Mouse (Mus musculus) mouse trophoblast stem cell (cell line): ENCODE results near the gene Epha2.

Source experiments
- in situ Hi-C, 2 experiments: fragments of 300-500 bp; cut with MseI, MboI; formaldehyde crosslinking; loops; 2 replicates in 1 of 2; 3 replicates in 1 of 2; pipeline ENCODE4 v1.15.1; 2025

Epha2 gene

DNA sequence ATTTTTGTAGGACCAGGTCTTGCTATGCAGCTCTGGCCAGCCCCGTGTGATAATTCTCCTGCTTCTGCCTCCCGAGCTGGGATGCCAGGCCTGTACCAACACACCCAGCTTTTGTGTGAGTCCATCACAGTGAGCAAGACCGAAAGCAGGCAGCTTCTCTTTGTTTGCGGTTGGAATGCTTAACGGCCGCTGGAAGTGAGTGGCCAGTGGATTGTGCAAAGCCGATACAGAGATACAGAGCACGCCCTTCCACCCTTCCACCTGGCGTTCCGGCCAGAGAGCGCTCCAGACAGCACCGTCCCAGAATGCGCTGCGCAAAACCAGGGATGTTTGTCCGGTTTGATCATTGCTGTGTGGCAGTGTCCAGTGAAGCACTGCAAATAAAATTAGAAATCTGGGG is 21.7 kb upstream of the Epha2 start:
- in situ Hi-C loops, result loop anchor here in 1 of 2 experiments (5.0 kb wide), 1 partner anchor 83 kb away; no protein-coding TSS in a partner anchor

DNA sequence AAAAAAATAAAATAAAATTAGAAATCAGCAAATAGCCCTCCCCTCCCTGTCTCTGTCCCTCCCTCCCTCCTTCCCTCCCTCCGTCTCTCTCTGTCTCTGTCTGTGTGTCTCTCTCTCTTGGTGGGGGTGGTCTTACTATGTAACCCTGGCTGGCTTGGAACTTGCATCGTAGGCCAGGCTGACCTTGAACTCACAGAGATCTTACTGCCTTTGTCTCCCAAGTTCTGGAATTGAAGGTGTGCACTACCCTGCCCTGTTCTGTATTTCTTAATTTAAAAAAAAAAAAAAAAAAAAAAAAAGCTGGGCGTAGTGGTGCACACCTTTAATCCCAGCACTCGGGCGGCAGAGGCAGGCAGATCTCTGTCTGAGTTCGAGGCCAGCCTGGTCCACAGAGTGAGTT is 21.3 kb upstream of the Epha2 start:
- in situ Hi-C loops, result loop anchor here in 1 of 2 experiments (5.0 kb wide), 1 partner anchor 83 kb away; no protein-coding TSS in a partner anchor

DNA sequence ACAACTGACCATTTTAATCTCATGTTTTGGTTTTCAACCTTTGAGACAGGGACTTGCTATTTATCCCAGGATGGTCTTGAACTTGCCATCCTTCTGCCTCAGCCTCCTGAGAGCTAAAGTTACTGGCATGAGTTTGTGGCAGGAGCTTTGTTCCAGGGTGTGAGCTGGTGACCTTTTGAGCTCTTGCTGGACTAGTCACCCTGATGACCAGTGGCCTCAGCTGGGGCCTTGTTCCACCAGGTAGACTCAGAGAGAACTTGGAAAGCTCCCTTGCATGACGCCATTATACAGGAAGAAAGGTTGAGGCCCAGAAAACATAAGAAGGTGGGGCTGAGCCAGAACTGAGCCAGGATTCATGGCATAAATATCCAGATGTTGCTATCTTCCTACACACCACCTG is 20.6 kb upstream of the Epha2 start:
- in situ Hi-C loops, result no loop called here

DNA sequence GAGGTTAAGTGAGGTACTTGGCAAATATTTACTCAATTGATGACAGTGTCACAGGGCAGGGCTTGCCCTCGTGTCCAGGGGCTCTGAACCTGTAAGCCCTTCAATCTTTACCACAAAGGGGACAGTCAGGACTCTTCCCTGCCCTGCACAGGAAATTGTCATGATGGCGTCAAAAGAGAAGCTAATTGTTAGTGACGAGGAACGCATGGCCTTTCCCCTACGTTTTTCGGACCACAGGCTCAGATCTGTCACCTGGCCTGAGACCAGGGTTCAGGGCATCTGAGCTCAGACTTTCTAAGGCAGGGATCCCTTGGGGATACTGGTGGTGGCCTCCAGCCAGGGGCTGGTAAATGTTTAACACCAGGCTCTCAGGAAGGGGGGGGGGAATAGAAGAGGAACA is 19.9 kb upstream of the Epha2 start:
- in situ Hi-C loops, result no loop called here

DNA sequence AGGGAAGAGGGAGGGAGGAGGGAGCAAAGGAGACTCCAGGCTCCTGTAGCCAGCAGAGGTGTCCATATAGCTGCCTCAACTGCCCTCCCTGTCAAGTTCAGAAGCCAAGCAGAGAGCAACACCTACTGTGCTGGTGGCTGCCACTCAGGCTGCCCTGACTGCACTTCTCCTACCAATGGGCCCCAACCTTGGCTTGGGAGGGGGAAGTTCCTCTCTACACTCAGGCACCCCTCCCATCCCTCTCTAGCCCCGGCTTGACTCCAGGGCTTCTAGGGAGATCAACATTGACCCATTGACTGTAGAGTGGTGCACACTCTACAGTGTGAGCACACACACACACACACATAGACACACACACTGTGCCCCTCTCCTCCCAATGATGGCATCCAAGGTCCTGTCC is 19.5 kb upstream of the Epha2 start:
- in situ Hi-C loops, result no loop called here

DNA sequence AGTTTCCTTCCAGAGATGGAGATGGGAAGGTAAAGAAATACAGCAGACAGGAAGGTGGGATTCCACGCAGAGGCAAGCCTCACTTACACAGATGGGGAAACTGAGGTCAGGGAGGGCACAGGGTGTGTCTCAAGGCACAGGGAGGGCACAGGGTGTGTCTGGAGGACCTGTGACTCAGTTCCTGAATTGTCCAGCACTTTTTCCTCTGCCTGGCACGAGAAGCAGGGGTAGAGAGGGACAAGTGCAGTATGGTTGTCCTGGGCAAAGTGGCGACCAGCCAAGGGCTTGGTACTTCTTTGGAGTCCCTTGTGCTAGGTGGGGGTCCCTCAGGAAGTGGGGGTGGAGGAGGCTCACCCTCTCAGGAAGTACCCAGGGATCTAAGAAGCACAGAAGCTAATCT is 19.0 kb upstream of the Epha2 start:
- in situ Hi-C loops, result no loop called here

DNA sequence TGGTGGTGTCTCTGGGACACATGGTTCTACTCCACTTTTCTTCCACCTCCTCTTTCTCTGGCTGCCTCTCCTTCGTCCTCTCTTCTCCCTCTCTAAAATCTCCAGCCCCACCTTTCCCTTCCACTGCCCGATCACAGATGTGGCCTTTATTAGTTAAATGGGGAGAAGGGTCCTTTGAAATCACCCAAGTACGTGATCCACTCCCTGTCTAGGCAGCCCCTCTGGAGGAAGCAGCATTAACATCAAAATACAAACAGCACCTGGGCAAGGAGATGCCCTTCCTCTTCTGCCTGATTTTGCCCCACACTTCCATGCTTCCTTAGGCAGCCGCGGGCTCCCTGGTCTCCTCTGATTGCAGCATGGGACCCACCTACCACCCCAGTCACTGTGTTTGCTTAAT is 18.4 kb upstream of the Epha2 start:
- in situ Hi-C loops, result no loop called here

DNA sequence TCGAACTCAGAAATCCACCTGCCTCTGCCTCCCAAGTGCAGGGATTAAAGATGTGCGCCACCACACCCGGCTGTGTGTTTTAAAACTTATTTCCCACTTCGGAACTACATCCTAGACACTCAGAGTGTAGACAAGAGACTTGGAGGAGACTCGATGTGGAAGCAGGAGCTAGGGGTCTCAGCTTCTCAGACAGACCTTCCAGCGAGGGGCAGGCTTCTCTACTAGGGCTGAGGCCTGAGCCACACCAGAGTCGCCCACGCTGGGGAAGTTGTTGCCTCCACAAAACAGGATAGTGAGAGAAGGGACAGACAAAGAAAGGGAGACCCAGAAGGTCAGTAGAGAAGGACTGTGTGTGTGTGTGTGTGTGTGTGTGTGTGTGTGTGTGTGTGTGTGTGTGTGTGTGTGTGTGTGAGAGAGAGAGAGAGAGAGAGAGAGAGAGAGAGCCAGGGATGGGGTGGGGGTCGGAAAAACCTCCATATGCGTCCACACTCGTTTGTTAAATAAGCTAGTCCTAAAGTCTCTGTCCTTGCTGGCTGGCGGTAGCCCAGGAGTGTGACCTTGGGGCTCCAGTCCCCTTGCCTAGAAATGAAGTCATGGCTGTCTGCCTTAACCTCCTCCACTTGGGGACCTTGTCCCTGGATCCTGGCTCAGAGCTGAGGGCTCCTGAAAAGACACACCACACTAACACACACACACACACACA is 17.7 kb upstream of the Epha2 start:
- in situ Hi-C loops, result no loop called here

DNA sequence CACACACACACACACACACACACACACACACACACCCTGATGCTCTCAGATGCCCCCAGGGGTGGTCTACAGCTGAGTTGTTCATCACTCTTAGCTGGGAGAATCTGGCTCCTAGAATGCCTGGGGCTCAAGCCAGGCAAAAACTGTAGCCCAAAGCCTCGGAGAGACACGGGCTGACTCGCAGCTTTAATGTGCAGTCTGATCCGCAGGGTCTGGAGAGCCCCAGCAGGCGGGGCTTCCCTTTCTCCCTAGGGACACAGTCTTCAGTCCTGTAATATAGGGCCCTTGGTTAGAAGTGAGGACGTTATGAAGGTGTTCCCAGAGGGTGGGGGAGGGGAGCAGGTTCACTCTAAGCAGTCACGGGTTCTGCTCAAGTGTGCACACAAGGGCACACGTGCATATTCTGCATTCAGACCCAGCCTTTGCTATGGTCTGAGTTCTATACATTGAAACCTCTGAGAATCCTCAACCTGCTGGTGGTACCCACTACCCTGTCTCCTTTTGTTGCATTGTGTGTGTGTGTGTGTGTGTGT is 17.1 kb upstream of the Epha2 start:
- in situ Hi-C loops, result no loop called here

DNA sequence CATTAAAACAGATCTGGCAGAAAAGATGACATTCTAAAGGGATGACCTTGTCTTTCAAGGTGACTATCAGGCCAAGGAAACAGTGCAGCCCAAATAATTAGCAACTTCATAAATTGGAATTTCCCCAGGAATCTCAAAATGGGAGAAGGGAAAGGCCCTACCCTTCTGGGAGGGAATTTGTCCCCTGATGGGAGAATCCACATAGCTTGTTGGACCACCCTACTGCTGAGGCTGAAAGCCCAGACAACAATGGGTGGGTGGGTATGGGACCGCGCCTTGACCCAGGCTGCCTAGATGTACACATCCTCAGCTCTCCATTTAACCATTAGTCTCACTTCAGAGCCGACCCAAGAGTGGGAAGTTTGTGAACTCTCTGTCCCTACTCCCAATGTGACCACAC is 16.6 kb upstream of the Epha2 start:
- in situ Hi-C loops, result no loop called here

DNA sequence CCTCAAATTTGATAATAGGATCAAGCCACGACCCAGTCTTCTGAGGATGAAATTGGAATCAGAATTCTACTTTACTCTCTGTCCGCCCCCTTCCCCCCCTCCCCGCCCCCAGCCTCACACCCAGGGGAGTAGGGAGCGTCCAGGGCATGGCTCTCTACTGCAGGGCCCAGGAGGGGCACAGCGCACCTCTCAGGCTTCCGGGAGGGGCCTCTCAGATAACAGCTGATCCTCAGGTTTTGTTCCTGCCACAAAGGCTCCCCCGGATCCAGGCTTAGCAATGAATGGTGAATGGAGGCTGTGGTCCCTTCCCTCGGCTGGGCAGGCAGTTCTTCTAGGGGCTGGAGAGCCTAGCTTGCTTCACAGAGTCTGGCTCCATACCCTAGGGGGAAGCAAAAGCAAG is 15.9 kb upstream of the Epha2 start:
- in situ Hi-C loops, result no loop called here

DNA sequence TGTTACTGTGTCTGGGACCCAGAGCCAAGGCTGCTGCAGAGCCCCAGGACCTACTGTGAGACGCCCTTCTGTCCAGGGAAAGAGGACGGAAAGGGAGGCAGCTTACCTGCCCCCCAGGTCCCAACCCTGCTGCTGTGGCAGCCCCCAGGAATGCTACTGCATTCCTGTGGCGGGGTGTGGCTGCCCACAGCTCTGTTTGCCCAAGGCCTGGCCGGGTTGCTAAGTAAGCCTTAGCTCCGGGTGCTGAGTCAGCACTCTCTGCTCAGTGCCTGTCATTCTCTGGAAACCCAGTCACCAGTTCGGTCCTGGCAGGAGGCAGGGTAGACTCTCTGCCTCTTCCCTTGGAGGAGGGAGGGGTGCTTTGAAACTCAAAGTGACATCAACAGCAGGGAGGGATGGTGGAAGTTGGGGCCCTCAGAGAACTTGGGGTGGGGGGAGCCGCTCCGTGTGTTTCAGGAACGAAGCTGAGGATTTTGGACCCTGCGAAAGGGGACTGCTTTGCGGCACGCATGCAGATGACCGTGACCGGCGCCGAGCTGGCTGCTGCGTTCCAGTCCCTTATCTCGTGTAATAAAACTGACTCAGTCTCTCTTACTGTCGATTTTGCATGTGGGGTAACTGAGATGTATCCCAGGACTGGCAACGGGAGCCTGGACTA is 14.1 kb upstream of the Epha2 start:
- in situ Hi-C loops, result no loop called here

DNA sequence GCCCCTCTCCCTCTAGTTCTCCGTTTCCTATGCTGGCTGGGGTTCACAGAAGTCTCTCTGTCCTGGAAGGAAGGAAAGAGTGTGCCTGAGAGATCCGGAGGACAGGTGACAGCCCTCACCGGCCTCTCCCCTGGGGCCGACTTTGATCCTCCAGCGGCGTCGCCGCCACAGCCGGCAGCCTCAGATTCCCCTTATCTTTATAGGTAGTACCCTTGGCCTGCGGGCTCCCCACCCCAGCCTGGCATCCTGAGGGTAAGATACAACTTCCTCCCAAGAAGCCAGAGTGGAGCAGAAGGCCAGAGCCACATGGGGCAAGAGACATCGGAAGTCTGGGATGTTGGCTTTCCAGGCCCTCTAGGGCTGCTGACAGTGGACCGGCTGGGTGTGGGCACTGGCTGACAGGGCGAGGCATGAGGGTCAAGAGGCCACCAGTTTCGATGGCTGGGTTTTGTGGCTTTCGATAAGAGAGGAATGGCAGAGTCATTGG is 13.5 kb upstream of the Epha2 start:
- in situ Hi-C loops, result no loop called here

DNA sequence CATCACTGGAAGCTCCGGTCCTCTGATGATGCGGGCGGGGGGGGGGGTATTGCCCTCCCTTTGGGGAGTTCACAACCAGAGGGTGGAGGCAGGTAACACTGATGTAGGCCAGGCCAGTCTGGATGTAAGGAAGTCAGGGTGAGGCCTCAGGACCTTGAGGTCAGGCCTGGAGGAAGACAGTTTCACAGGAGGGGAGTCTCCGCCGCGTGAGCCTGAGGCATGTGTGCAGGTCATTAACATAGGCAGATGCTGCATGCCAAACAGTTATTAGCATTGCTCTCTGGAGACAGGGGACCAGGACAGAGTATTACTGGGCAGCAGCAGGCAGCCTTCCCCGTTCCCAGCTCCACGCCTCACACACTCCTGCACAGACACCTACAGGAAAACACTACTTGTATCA is 12.9 kb upstream of the Epha2 start:
- in situ Hi-C loops, result no loop called here

DNA sequence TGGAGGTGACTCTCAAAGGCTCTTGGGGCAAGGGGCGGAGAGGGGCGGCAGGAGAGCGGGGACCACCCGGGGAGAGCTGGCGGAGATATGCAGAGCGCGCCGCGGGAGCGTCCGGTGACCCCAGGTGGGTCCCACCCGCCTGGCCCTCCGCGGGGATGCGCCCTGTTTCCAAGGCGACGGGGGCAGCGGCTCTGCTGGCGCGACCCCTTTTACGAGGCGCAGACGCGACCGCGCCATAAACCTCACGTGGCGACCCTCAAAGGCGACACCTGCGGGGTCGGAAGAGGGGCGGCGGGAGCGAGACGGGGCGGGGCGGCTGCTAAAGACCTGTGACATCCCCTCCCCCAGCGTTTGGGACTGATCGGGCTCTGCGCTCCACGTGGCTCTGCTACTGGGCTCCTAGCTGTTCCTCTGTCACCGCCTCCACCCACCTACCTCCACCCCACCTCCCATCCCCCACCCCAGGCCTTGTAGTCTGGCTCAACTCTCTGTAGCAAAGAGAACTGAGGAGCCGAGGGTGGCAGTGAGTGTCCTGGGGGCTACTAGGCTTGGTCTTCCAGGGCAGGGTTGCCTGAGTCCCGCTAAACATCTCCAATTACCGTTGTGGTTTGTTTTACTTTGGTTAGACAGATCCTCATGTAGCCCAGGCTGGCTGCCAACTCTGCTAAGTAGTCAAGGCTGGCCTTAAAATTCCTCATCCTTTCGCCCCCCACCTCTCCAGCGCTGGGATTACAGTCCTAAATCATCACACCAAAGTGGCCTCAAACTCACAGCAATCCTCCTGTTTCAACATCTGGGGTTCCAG is 9.3 kb upstream of the Epha2 start:
- in situ Hi-C loops, result no loop called here

DNA sequence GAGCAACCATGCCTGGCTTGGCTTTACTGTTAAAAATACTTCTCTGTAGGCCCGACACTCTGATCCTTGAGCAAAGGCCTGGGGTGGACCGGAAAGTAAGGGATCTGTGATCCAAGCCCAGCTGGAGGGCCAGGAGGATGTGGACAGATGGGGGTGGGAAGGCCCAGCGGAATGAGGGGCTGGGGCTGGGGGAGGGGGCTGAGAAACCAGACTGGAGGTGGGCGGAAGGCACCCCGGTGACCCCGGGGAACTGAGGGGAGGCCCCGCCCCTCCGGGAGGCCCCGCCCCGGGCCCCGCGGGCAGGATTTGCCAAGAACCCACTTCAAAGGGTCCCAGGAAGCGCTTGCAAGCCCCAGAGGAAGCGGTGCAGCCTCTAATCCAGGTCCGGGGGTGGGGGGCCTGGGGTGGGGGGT is 5.3 kb upstream of the Epha2 start:
- in situ Hi-C loops, result no loop called here

DNA sequence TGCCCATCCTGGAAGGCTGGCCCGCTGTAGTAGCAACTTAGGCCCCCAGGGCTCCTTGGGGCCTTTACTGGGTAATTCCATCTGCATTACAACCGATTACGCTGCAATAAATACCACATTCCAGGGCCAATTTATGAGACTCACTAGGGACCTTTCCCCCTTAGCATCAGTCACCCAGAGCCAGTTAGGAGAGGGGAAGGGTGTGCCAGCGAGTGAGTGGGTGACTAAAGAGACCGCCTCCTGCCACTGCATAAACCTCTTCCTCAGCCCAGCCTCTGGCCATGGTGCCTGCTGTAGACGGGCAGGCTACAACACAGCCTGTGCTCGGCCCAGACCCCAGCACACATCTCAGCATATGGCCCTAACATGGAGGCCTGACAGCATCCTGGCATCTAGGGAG is 3.1 kb upstream of the Epha2 start:
- in situ Hi-C loops, result no loop called here

DNA sequence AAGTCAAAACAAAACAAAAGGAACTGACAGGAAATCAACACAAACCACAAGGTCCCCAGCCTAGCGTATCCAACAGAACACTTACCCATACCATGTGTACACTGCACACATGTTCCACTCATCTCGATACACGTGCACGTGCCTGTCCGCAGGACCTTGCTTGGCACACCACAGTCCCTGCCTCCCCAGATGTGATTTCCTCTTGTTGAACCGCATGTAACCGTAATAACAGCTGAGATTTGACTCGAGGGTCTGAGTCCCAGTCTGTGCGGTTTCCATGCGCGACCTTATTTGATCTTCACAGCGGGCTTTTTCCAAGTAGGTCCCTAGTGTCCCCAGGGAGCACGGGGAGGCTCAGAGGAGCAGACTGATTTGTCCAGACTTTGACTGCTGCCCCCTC is 1.7 kb upstream of the Epha2 start:
- in situ Hi-C loops, result no loop called here

DNA sequence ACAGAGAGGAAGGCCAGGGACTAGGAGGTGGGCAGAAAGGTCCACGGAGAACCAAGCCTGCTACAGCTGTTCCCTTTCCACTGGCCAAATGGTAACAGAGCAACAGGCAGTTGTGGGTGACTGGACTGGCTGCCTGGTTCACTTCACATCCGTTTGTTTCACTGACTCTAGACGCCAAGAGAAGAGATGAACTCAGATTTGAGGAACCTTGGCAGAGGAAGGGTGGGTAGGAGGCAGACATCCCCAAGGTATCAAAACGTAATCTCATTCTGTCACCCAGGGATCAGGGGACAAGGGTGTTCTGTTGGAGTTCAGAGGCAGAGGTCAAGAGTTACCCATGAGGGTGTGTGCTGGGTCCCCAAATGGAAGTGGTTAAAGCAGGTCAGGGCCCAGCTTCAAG is 844 bp upstream of the Epha2 start:
- in situ Hi-C loops, result no loop called here

DNA sequence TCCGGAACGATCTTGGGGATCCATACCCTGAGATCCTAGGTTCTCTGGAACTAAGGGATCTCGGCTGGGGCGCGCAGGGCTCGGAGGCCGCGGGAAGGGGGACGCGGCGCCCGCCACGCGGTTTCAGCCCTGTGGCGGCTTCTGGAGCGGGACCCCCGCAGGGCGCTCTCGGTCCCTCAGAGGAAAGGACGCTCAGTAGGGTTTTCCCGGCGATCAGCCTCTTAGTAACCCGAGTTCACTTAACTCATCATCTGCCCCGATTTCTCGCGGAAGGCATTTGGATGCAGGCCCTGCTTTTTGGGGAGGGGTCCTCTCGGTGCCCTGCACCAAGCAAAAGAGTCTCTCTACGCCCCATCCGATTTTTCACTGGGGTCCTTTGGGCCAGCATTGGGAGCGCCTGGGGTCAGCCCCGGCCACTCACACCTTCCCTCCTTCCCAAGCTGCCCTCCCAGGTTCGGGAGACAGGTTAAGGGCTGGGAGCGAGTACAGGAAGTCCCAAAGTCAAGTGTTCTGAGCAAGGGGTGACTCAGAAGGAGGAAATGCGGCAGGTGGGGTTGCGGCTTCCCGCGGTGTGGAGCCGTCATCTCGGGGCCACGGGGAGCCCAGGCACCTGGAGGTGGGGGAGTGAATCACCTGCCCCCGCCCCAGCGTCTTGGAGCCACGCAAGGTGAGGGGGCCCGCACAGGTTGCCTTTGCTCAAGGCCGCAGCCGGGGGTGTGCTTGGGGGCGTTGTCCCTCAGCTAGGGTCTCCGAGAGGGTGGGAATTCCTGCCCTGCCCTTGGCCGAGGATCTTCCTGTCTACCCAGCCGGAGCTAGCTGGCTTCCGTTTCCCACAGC is 769 bp downstream of the Epha2 start:
- in situ Hi-C loops, result no loop called here
